Mouse (Mus musculus) skeletal muscle tissue, adult 2 months (tissue): ENCODE measurements at regions not wholly inside any gene's neighbourhood (a gene's known extent, or its start where the extent isn't known, plus 50 kb on each side); places are given as distances from the start of the nearest gene placed in this dataset.
"Not testable (repeated sequence)": the region's sequence is repeated elsewhere in the genome, so short reads cannot be mapped to it uniquely, and the experiment has no call there.

Source experiments
- DNase-seq: peaks from one replicate; pipeline ENCODE4 v3.0.0-alpha.2; 2012; ENCODE audit warnings: low read depth, low spot score

DNA sequence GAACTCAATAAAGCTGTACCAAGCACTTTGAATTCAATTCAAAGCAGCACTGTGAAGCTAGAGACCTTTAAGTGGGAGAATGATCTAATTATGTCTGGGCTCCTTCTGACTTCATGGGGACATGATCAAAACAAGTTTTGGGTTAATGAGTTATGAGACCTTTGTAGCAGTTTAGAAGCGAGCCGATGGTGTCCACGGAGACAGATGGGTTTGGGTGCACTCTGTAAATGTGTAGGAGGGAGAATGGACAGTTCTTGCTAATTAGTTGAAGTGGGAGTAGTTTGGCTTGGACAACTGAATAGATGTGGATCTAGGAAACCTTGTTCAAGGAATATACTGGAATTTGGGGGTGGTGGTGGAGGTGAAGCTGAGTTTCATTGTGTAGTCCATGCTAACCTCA, 186.3 kb upstream of the Cldn34b3 start:
- no peak for DNase-seq

GRCm38 (mm10) chrX:76082670-76083069, 181.4 kb upstream of the Cldn34b3 start:
- no peak for DNase-seq

DNA sequence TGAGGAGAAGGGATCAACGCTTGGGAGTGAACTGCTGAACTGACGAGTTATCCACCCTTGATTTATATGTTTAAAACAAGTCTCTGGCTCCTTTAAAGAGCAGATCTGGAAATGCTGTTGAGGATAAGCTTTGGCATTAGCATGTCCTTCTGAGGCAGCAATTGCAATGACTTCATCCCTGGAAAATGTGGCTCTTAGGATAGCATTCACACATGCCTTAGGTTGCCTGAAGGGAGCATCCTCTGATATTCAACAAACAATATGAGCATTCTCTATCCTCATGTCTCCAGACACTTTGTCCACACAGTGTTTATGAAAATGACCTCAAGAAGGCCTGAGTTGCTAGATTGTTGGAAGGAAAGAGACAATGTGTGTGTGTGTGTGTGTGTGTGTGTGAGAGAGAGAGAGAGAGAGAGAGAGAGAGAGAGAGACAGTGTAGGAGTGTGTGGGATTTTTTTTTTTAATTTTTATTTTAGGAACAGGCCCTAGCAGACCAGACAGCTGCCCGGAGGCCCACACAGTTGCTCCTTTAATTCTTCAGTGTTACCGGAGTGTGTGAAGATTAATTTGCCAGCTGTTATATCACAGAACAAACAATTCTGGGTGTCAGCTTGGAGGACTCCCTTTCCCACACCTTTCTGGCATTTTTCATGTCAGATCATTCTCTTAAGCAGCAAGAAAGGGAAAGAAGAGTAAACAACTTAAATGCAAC, 153.2 kb upstream of the Cldn34b3 start:
- DNase-seq: peak; percentile 21

DNA sequence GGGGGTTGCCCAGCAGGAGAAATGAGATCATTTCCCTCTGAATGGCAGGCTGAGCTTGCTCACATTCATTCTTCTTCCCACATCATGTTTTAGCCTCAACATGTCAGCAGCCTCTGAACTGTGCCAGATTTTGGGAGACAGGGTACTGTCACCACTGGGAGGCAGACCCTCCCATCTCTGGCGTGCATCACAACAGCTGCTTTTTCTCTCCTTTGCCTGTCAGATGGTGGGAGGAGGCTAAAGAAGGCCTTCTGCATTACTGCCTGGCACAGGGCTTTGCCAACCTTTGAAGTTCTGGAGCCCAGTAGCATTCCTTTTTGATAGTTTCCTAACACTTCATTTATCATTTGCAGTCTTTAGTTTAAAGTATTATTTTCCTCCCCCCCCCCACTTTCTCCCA, 148.0 kb upstream of the Cldn34b3 start:
- no peak for DNase-seq

DNA sequence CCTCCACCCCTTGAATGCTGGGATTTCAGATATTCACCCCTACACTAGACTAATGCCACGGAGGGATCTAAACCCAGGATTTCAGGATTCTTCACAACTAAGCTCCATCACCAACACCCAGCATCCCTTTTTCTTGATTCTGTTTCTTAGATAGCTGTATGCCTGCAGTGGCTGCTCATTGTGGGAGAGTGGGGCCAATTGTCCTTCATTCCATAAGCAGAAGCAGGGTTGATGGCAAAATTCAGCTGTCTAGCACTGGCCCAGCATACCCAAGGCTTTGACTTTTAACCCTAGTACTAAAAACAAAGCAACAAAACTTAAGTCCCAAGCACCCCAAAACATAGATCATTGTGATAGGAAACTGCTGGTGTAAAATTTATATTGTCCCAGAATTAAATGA, 147.5 kb upstream of the Cldn34b3 start:
- DNase-seq: no peak

DNA sequence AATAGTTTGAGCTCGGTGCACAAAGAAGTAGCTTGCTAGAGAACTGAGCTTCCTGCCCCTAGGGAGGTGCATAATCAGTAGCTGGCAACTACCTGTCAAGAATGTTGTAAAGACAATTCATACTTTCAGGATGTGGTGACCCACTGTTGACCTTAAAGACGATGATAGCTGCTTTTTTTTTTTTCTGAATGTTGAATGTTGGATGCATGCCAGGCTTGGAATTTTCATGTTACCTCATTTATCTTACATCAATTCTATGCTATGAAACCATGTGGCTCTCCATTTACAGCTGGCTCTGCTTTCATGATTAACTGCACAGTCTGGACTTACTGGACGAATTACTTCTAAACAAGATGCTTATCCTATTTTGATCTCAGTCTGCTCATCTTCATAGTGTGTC, 143.2 kb upstream of the Cldn34b3 start:
- no peak for DNase-seq

GRCm38 (mm10) chrX:76123355-76123754, 140.7 kb upstream of the Cldn34b3 start:
- DNase-seq: peak; percentile 12

DNA sequence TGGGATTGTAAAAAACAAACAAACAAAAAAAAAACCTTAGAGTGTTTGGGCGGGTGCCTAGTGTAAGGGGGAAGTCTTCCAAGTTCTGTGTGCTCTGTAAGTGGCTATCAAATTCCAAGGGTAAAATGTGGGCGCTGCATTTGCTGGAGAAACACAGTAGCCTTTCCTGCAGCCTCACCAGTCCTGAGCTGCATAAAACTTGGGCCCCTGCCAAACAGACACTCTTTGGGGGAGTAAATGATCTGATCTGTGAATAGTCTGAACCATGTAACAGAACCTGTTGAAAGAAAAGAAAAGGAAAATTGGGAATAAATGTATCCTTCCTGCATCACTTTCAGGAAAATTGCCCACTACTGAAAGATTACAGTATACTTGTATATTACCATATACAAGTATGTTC, 126.4 kb upstream of the Cldn34b3 start:
- no peak for DNase-seq

- no peak for DNase-seq
Measured at GRCm38 (mm10) chrX:76141022-76141421, 123.1 kb upstream of the Cldn34b3 start.

GRCm38 (mm10) chrX:76174806-76175205, 89.3 kb upstream of the Cldn34b3 start:
- DNase-seq: not testable (repeated sequence)

DNA sequence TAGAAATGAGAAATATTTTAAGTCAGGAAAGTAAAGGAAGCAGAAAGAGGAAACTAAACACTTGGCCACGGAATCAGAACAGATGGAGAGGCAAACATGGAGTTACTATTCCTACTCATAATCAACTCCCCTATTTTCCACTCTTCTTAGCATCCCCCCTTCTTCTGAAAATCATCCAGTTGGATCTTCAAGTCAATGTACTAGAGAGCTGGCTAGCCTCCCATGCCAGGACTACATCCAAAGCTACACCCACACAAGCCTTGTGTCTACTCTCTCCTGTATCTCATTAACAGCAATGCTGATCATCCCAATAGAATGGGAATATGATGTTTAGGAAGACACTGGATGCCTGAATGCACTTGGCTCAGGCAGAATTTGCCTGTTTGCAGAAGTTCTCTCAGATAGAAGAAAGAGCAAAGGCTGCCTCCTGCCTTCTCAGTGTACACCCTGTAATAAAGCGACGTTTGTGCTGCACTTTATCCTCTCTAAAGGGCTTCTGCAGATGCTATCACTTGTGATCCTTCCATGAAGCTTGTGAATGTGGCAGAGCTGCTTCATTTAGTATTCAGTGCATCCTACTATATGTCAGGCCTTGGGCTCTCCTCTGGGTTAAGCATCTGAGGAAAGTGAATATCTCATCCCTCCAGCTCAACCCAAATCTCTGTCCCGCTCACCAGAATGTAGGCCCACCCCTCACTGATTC, 82.5 kb upstream of the Cldn34b3 start:
- DNase-seq: peak; percentile 14

- DNase-seq: no peak
Measured at GRCm38 (mm10) chrX:76200607-76201006, 63.5 kb upstream of the Cldn34b3 start.

GRCm38 (mm10) chrX:76201366-76201765, 62.7 kb upstream of the Cldn34b3 start:
- peak; percentile 7 for DNase-seq
